ENCODE assay signal across 10 mouse cellular contexts in the genomic region with DNA sequence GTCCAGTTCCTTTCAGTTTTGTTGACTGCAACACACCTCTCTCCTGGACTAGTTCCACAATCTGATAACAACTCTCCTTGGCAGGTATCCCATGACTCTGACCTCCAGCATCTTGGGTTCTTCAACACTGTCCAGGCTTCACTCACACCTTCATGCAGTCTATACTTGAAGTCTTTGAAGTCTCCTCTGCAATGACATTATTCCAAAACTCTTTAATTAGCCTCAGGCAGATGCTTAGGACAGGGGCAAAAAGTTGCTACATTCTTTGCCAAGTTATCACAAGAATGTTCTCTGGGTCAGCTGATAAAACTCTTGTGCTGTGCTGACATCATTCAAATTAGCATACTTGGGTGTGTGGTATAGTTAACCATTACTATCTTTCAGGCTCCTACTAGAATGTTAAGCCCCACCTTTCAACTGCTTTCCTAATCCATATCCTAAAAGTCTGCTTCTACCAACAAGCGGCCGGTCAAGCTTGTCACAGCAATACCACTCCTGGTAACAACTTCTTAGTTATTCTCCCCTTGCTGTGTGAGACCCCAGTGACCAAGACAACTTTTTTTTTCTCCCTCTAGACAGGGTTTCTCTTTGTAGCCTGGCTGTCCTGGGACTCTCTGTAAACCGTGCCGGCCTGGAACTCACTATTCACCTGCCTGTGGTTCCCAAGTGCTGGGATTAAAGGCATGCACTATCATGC. TPM values are rescaled to one million over a fixed set of nuclear protein-coding genes. Genes with fewer than 3 reads are reported as not detected.
DNase-seq lines count a peak whose midpoint lies in the region; ATAC-seq and TF ChIP-seq lines count a peak whose summit lies in the region.
"Had no signal": no experiment of that assay in that cellular context is flagged by ENCODE, and none has a peak within 500 bp of the region (broad histone marks: within the 10 kb centered on the region; RNA-seq: fewer than 3 reads in every experiment).

No protein-coding gene starts in this region.

- H3K27ac ChIP-seq in lung, embryonic 14.5 days (ENCODE audit: low read depth), result peak overlapping the region; percentile 30; the same call in 1 of the 2 replicates
- H3K27ac ChIP-seq in liver, embryonic 11.5 days (ENCODE audit: low read depth, low read length), result peak overlapping the region; percentile 59
- H3K27ac ChIP-seq in stomach, postnatal 0 days (replicated peaks), result peak overlapping the region; percentile 61; the same call in 1 of the 2 replicates
- H3K27ac ChIP-seq in cerebellum, adult 2 months (ENCODE audit: insufficient read depth, low read length), result no peak overlapping the region
- H3K27ac ChIP-seq: neural tube, embryonic 12.5 days had no signal

- no peak for TF ChIP-seq EP300 in stomach, postnatal 0 days (optimal IDR thresholded peaks at IDR 0.05)

- no peak for TF ChIP-seq CTCF in lung, embryonic 14.5 days (IDR thresholded peaks at IDR 0.05; ENCODE audit: low read depth)
- TF ChIP-seq CTCF in lung, adult 2 months (IDR thresholded peaks at IDR 0.05; ENCODE audit: insufficient read depth, low read length), result no peak
- no peak for TF ChIP-seq CTCF in stomach, postnatal 0 days (IDR thresholded peaks at IDR 0.05; ENCODE audit: low read depth)
- no peak for TF ChIP-seq CTCF in cerebellum, adult 2 months (IDR thresholded peaks at IDR 0.05; ENCODE audit: borderline replicate concordance, insufficient read depth, low read depth, low read length)

- TF ChIP-seq POLR2A in lung, adult 2 months (IDR thresholded peaks at IDR 0.05; ENCODE audit: borderline replicate concordance, extremely low read depth, low read depth, low read length), result no peak
- no peak for TF ChIP-seq POLR2A in cerebellum, adult 2 months (IDR thresholded peaks at IDR 0.05; ENCODE audit: borderline replicate concordance, insufficient read depth, low read length)

- ATAC-seq in lung, embryonic 14.5 days (ENCODE audit: insufficient read depth), result peak; percentile 56; the same call in 1 of the 2 replicates
- peak; percentile 90 for ATAC-seq in liver, embryonic 11.5 days (replicated peaks; ENCODE audit: low FRiP score)
- ATAC-seq in stomach, postnatal 0 days (ENCODE audit: low FRiP score, low TSS enrichment), result peak; percentile 78

- H3K27me3 ChIP-seq in lung, embryonic 14.5 days (ENCODE audit: insufficient read depth, low read length), result no peaks in the 10 kb centered on the region
- H3K27me3 ChIP-seq in liver, embryonic 11.5 days (replicated peaks; ENCODE audit: control insufficient read depth, insufficient read depth, low read length), result no peaks in the 10 kb centered on the region
- no peaks in the 10 kb centered on the region for H3K27me3 ChIP-seq in stomach, postnatal 0 days (ENCODE audit: control insufficient read depth, insufficient read depth, low read length)
- H3K27me3 ChIP-seq in cerebellum, adult 2 months (ENCODE audit: control insufficient read depth, insufficient read depth, low read length), result no peaks in the 10 kb centered on the region
- H3K27me3 ChIP-seq: neural tube, embryonic 12.5 days had no signal

- H3K9me3 ChIP-seq in lung, embryonic 14.5 days (ENCODE audit: low read depth, low read length), result no peaks in the 10 kb centered on the region
- H3K9me3 ChIP-seq in liver, embryonic 11.5 days (ENCODE audit: control insufficient read depth, low read length), result no peaks in the 10 kb centered on the region
- no peaks in the 10 kb centered on the region for H3K9me3 ChIP-seq in stomach, postnatal 0 days (ENCODE audit: control insufficient read depth, low read length)
- H3K9me3 ChIP-seq: neural tube, embryonic 12.5 days had no signal

- peak; percentile 17 for DNase-seq in lung, embryonic 14.5 days
- no peak for DNase-seq in lung, adult 2 months
- peak; percentile 12 to 17 for DNase-seq in heart, adult 9 months (ENCODE audit: low spot score in 2 of 2)
- no peak for DNase-seq in liver, embryonic 11.5 days (ENCODE audit: low spot score)
- DNase-seq in stomach, postnatal 0 days (ENCODE audit: low spot score), result no peak
- no peak for DNase-seq in layer of hippocampus, adult 9-11 months
- DNase-seq in cerebellum, adult 2 months, result no peak
- no peak for DNase-seq in retina, postnatal 1 day
- DNase-seq: cerebellum, adult 9-10 months had no signal

- no peak overlapping the region for H3K4me3 ChIP-seq in lung, embryonic 14.5 days (ENCODE audit: low read depth, low read length)
- H3K4me3 ChIP-seq in lung, adult 2 months (replicated peaks; ENCODE audit: extremely low read depth, low read depth, low read length), result no peak overlapping the region
- H3K4me3 ChIP-seq in liver, embryonic 11.5 days (ENCODE audit: low read depth, low read length), result no peak overlapping the region
- no peak overlapping the region for H3K4me3 ChIP-seq in stomach, postnatal 0 days (ENCODE audit: low read depth, low read length)
- H3K4me3 ChIP-seq in cerebellum, adult 2 months (replicated peaks; ENCODE audit: insufficient read depth, low read depth, low read length), result no peak overlapping the region
- H3K4me3 ChIP-seq: neural tube, embryonic 12.5 days had no signal

- H3K36me3 ChIP-seq in lung, embryonic 14.5 days (ENCODE audit: insufficient read depth), result no peaks in the 10 kb centered on the region
- H3K36me3 ChIP-seq in liver, embryonic 11.5 days (ENCODE audit: control insufficient read depth, insufficient read depth, low read length), result no peaks in the 10 kb centered on the region
- no peaks in the 10 kb centered on the region for H3K36me3 ChIP-seq in stomach, postnatal 0 days (ENCODE audit: control insufficient read depth, insufficient read depth, low read length)
- H3K36me3 ChIP-seq: neural tube, embryonic 12.5 days had no signal

- H3K9ac ChIP-seq in lung, embryonic 14.5 days, result no peak overlapping the region
- no peak overlapping the region for H3K9ac ChIP-seq in liver, embryonic 11.5 days (ENCODE audit: low read depth, low read length)
- H3K9ac ChIP-seq in stomach, postnatal 0 days (ENCODE audit: low read length), result no peak overlapping the region
- H3K9ac ChIP-seq: neural tube, embryonic 12.5 days had no signal

- no peaks in the 10 kb centered on the region; the same call in 1 of the 2 replicates for H3K4me1 ChIP-seq in lung, embryonic 14.5 days (ENCODE audit: insufficient read depth)
- H3K4me1 ChIP-seq in lung, adult 2 months (ENCODE audit: control insufficient read depth, insufficient read depth, low read length), result peaks cover 29% of the 10 kb centered on the region
- H3K4me1 ChIP-seq in liver, embryonic 11.5 days (replicated peaks; ENCODE audit: control insufficient read depth, insufficient read depth, low read length), result peaks cover 18% of the 10 kb centered on the region
- peaks cover 4% of the 10 kb centered on the region for H3K4me1 ChIP-seq in stomach, postnatal 0 days (replicated peaks; ENCODE audit: control insufficient read depth, insufficient read depth)
- peaks cover 13% of the 10 kb centered on the region for H3K4me1 ChIP-seq in cerebellum, adult 2 months (ENCODE audit: control insufficient read depth, insufficient read depth, low read length)
- H3K4me1 ChIP-seq: neural tube, embryonic 12.5 days had no signal

- H3K4me2 ChIP-seq in lung, embryonic 14.5 days, result no peak overlapping the region
- H3K4me2 ChIP-seq in liver, embryonic 11.5 days, result peak overlapping the region; percentile 48
- H3K4me2 ChIP-seq in stomach, postnatal 0 days (replicated peaks; ENCODE audit: low read depth), result no peak overlapping the region
- H3K4me2 ChIP-seq: neural tube, embryonic 12.5 days had no signal

- WGBS in lung, embryonic 14.5 days, result 85% methylated on average over 4 of the region's 4 CpGs
- WGBS in lung, adult 2 months, result 73% methylated on average over 4 of the region's 4 CpGs
- WGBS in liver, embryonic 11.5 days, result 71% methylated on average over 4 of the region's 4 CpGs
- WGBS in stomach, postnatal 0 days, result 62% methylated on average over 4 of the region's 4 CpGs
- WGBS in cerebellum, adult 2 months, result 78% methylated on average over 4 of the region's 4 CpGs

RNA-seq across cellular contexts. Expression of gene Ppp1cb, which starts 13.8 kb away (rescaled TPM):
- polyA plus RNA-seq in lung, embryonic 14.5 days (2014; fragmentation: Nextera tagmentation; extraction: Ambion mirVana), result 201 and 215 TPM in 2 replicates
- 18.4 and 44.2 TPM in 2 replicates for polyA plus RNA-seq in lung, adult 2 months (2012; rRNA removed)
- 143 and 161 TPM in 2 replicates for polyA plus RNA-seq in liver, embryonic 11.5 days (2014; fragmentation: Nextera tagmentation; extraction: Ambion mirVana)
- 182 and 193 TPM in 2 replicates for polyA plus RNA-seq in stomach, postnatal 0 days (2015; fragmentation: Nextera tagmentation; extraction: Ambion mirVana)
- 226 and 236 TPM in 2 replicates for polyA plus RNA-seq in cerebellum, adult 2 months (2012; rRNA removed)

Comparison
In these comparisons a context has a peak if more than half of its experiments do, and no peak if none do; other contexts are left out.
1. DNase-seq: peak in lung, embryonic 14.5 days (single experiment) and heart, adult 9 months (2 of 2); none in lung, adult 2 months (single experiment), liver, embryonic 11.5 days (single experiment), stomach, postnatal 0 days (single experiment), layer of hippocampus, adult 9-11 months (single experiment), cerebellum, adult 2 months (0 of 2) and retina, postnatal 1 day (single experiment).
2. Peak in every context shown above with its lines, with median percentiles within 50 percentile points of each other: ATAC-seq.